Mouse (Mus musculus) hindbrain, postnatal 0 days (tissue): ENCODE data around the gene Sephs1. TPM values are rescaled to one million over a fixed set of nuclear protein-coding genes. Genes with fewer than 3 reads are reported as not detected.

Experiments used
- ATAC-seq: fragments of 200-750 bp; cut with Nextera tagmentation; 2 replicates; pipeline ENCODE4 v1.8.0; 2017; ENCODE audit warnings: mild to moderate bottlenecking, moderate TSS enrichment, moderate library complexity
- DNase-seq: peaks from one replicate; pipeline ENCODE4 v3.0.0-alpha.2; 2015; ENCODE audit warnings: low spot score
- H3K27ac ChIP-seq: fragments of 300-500 bp; sonication (generic); 2 replicates; pipeline ENCODE4 v1.5.1; 2014; ENCODE audit warnings: mild to moderate bottlenecking
- H3K27me3 ChIP-seq: fragments of 300-500 bp; sonication (generic); 2 replicates; pipeline ENCODE4 v1.6.1; 2014; ENCODE audit warnings: low read length, mixed read lengths; ENCODE audit not compliant: insufficient read depth
- H3K36me3 ChIP-seq: fragments of 300-500 bp; sonication (generic); 2 replicates; pipeline ENCODE4 v1.6.1; 2014; ENCODE audit warnings: low read length, mixed read lengths; ENCODE audit not compliant: insufficient read depth
- H3K4me1 ChIP-seq: fragments of 300-500 bp; sonication (generic); 2 replicates; pipeline ENCODE4 v1.6.1; 2014; ENCODE audit warnings: antibody characterized with exemption, low read length, mixed read lengths; ENCODE audit not compliant: insufficient read depth
- H3K4me2 ChIP-seq: fragments of 300-500 bp; sonication (generic); 2 replicates; pipeline ENCODE4 v1.6.1; 2014; ENCODE audit warnings: low read depth, mild to moderate bottlenecking, low read length, moderate library complexity, mixed read lengths
- H3K4me3 ChIP-seq: fragments of 300-500 bp; sonication (generic); 2 replicates; pipeline ENCODE4 v1.5.1; 2014; ENCODE audit warnings: low read length
- H3K9ac ChIP-seq: fragments of 300-500 bp; sonication (generic); replicated peaks from 2 replicates; pipeline ENCODE4 v1.6.1; 2014; ENCODE audit warnings: mild to moderate bottlenecking, low read length, moderate library complexity, mixed read lengths
- H3K9me3 ChIP-seq: fragments of 300-500 bp; sonication (generic); 2 replicates; pipeline ENCODE4 v1.6.1; 2016; ENCODE audit warnings: low read length, mixed read lengths
- CTCF ChIP-seq: IDR thresholded peaks from 2 replicates; pipeline ENCODE4 v1.5.1; 2016; ENCODE audit warnings: antibody characterized with exemption, control low read depth, low read depth
- WGBS: fragments of 180-500 bp; shearing (Covaris S2); extraction: QIAGEN DNeasy Blood & Tissue Kit; methylation state at CpG from one replicate; pipeline ENCODE4 v1.1.7; 2014; 5-methylcytosine and 5-hydroxymethylcytosine counted together
- polyA plus RNA-seq: library from polyadenylated mRNA; unstranded; fragments of >200 nt; fragmentation: Nextera tagmentation; extraction: Ambion mirVana; gene quantifications from 2 replicates; pipeline ENCODE4 v1.2.1, GENCODE M21; 2015
- total RNA-seq: library from RNA; depleted of rRNA; stranded (reverse); fragments of >200 nt; gene quantifications from 2 replicates; pipeline ENCODE4 v1.2.3, GENCODE M21; 2014; rRNA removed

Sephs1 gene
- total RNA-seq, result 70.4 and 75.6 TPM in 2 replicates
- polyA plus RNA-seq, result 43.8 and 46.0 TPM in 2 replicates

DNA sequence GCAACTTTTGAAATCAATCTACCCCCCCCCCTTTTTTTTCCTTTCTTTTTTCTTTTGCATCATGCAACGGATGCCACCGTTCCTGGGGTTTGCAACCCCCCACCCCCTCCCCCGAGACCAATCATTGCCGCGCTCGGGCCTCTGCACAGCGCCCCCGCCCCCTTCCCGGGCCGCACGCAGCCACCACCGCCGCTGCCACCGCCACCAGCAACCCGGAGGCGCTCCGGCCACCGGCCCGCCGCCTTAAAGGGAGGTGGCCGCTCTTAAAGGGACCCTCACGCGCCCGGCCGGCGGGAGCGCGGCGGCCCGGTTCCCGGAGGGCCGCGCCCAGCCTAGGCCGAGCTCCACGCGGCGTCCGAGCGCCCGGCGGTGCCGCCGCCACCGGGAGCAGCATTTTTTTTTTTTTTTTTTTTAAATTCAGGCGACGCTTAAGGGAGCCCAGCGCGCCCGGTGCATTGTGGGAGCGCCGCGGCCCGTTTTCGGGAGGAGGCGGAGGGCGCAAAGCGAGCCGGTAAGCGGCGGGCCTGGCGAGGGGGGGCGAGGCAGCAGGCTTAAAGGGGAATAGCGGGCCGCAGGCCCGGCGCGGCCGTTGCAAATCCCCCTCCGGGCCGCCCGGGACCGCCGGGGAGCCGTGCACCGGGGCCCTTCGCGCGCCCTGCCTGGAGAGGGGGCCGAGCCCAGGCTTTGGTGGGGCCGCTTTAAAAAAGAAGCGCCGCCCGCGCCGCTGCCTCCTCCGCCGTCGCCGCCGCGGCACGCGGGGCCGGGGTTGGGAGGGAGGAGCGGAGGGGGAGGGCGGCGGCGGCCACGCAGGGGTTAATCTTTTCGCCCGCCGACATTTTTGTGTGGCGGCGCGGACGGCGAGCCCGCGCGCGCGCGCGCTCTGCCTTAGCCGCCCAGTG is at the start of gene Sephs1:
Gene Sephs1 (plus strand): TSS at position 215 of the 899 bp plus-strand sequence.
- no peak for TF ChIP-seq CTCF
- Histone ChIP-seq H3K27me3 (no peaks in the 10 kb centered on the region), H3K9me3 (no peaks in the 10 kb centered on the region), H3K4me3 (peak within 1 kb of the TSS; percentile 97), H3K27ac (peak within 1 kb of the TSS; percentile 99), H3K4me1 (no peaks in the 10 kb centered on the region), H3K4me2 (peak within 1 kb of the TSS; percentile 75), H3K36me3 (peaks cover 9% of the 10 kb centered on the region), H3K9ac (peak within 1 kb of the TSS; percentile 98)
- 2% methylated on average over 88 of the region's 115 CpGs for WGBS
- ATAC-seq (peak; percentile 81), DNase-seq (peak; percentile 94)

DNA sequence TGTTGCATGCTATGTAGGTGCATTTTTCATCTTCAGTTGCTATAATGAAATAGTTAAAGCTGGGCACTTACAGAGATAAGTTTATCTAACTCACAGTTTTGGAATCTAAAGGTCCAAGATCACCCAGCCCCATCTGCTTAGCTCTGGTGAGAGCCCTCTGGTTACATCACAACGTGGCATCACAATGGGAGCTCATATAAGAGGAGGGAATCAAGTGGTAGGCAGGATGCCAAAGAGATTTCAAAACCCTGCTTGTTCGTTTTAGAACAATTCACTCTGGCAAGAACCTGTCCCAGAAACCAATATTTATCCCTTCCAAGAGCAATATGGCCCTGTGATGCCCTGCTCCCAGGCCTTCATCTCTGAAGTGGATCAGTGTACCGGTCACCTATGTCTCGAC is 49.2 kb upstream of the Sephs1 start:
- TF ChIP-seq CTCF, result no peak
- 66% methylated on average over 4 of the region's 4 CpGs for WGBS
- Histone ChIP-seq H3K36me3 (no peaks in the 10 kb centered on the region), H3K4me2 (no peak overlapping the region), H3K4me1 (no peaks in the 10 kb centered on the region), H3K9me3 (no peaks in the 10 kb centered on the region), H3K9ac (no peak overlapping the region), H3K27me3 (no peaks in the 10 kb centered on the region), H3K4me3 (no peak overlapping the region), H3K27ac (no peak overlapping the region)
- ATAC-seq, result no peak
- no peak for DNase-seq

DNA sequence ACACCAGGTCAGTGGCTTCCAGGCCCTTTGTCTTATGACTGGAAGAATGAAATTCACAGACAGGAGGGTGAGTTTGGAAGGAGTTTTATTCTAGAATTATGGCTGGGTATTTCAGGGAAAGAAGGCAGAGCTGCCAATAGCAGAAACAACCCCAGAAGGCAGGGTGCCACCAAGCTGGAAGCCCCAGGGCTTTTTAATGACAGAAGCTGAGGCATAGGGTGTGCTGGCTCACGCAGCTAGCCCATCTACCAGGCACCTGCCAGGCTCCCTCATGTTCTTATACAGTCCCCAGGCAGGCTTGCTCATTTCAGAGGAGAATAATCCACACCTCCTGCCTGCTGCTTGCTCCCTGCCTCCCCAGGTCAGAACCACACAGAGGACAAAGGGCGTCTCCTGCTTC is 31.9 kb upstream of the Sephs1 start:
- Histone ChIP-seq H3K36me3 (no peaks in the 10 kb centered on the region), H3K27ac (no peak overlapping the region), H3K9me3 (no peaks in the 10 kb centered on the region), H3K27me3 (no peaks in the 10 kb centered on the region), H3K4me1 (no peaks in the 10 kb centered on the region), H3K4me2 (no peak overlapping the region), H3K9ac (no peak overlapping the region), H3K4me3 (no peak overlapping the region)
- ATAC-seq (no peak), DNase-seq (no peak)
- 88% methylated on average over 2 of the region's 2 CpGs for WGBS
- no peak for TF ChIP-seq CTCF

DNA sequence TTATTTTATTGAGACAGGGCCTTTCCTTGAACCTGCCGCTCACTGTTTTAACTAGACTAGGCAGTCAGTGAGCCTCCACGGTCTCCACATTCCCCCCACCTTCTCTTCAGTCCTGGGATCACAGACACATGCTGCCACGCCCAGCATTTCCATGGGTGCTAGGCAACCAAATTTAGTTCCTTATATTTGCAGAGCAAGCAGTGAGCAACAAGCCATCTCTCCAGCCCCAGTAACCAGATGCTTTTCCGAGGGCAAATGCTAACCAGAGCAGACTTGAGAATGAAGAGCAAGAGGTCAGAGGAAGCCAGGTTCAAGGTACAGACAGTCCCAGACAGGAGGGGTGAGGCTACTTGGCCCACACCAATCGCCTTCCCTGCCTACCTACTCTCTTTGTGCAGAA is 24.2 kb upstream of the Sephs1 start:
- Histone ChIP-seq H3K36me3 (no peaks in the 10 kb centered on the region), H3K4me2 (no peak overlapping the region), H3K9ac (no peak overlapping the region), H3K9me3 (no peaks in the 10 kb centered on the region), H3K27me3 (no peaks in the 10 kb centered on the region), H3K4me3 (no peak overlapping the region), H3K27ac (no peak overlapping the region), H3K4me1 (no peaks in the 10 kb centered on the region)
- no peak for TF ChIP-seq CTCF
- ATAC-seq, result no peak
- no peak for DNase-seq
- 69% methylated on average over 5 of the region's 5 CpGs for WGBS

DNA sequence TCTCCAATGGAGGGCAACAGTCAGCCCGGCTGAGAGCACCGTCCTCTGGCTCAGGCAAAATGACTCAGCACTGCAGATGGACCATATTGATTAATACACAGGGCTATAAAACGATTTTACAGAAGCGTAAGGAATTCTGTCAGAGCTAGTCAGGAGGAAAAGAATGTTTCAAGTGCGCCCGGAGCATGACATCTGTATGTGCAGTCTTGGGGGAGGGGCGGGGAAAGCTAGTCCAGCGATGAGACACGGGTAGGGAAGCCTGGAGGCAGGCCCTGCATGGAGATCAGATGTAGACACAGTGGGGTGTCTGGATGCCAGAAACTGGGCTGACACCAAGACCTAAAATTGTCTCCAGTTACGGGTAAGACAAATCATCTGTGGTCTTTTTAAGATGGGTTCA is 23.2 kb upstream of the Sephs1 start:
- no peak overlapping the region for H3K27ac ChIP-seq
- no peak for TF ChIP-seq CTCF
- no peak for DNase-seq
- no peaks in the 10 kb centered on the region for H3K4me1 ChIP-seq
- no peak overlapping the region for H3K4me3 ChIP-seq
- H3K9me3 ChIP-seq, result no peaks in the 10 kb centered on the region
- no peaks in the 10 kb centered on the region for H3K36me3 ChIP-seq
- no peaks in the 10 kb centered on the region for H3K27me3 ChIP-seq
- WGBS, result 57% methylated on average over 10 of the region's 10 CpGs
- no peak overlapping the region for H3K9ac ChIP-seq
- ATAC-seq, result no peak
- H3K4me2 ChIP-seq, result no peak overlapping the region

DNA sequence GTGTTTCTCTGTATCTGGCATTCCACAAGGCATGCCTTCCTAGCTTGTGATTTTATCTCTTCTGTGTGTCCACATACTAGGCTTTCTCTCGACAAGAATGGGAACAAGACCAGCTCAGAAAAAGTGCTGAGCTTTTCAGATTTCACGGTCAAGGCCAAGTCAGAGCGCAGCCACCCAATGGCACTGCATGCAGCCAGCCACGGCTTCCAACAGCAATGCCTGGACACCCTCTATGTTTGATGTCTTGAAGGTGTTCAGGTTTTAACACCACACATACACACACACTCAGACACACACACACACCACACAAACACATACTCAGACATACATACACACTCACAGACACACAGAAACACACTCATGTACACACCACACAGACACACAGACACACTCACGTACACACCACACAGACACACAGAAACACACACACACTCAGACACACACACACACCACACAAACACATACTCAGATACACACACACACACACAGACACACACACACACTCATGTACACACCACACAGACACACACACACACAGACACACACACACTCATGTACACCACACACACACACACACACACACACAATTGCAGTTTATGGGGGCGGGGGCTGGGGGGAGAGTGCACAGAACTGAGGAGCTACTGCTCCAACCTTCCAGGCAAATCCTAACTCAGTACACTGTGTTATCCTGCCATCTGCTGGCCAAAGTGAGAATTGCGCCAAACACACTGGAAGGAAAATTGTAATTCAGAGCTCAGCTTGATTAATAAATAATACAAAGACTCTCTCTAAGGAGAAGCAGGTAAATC is 17.2 kb upstream of the Sephs1 start:
- peak; percentile 88 for ATAC-seq
- H3K4me2 ChIP-seq, result no peak overlapping the region

More for the DNA sequence above, 17.2 kb upstream of the Sephs1 start:
- Histone ChIP-seq H3K9me3 (no peaks in the 10 kb centered on the region), H3K4me3 (no peak overlapping the region), H3K27ac (no peak overlapping the region), H3K9ac (no peak overlapping the region), H3K4me1 (no peaks in the 10 kb centered on the region), H3K27me3 (no peaks in the 10 kb centered on the region), H3K36me3 (no peaks in the 10 kb centered on the region)
- TF ChIP-seq CTCF, result peak; percentile 97
- peak; percentile 85 for DNase-seq
- WGBS, result 37% methylated on average over 7 of the region's 7 CpGs
